Mouse (Mus musculus) heart, embryonic 16.5 days (tissue): ENCODE data around the gene Slit3. TPM values are rescaled to one million over a fixed set of nuclear protein-coding genes. Genes with fewer than 3 reads are reported as not detected.

Experiments
- ATAC-seq: fragments of 200-750 bp; cut with Nextera tagmentation; replicated peaks from 2 replicates; pipeline ENCODE4 v1.8.0; 2017; ENCODE audit warnings: moderate number of reproducible peaks; ENCODE audit not compliant: insufficient read depth, low FRiP score; ENCODE audit errors: extremely low read depth
- H3K27ac ChIP-seq: fragments of 300-500 bp; sonication (generic); 2 replicates; pipeline ENCODE4 v1.5.1; 2014; ENCODE audit warnings: mild to moderate bottlenecking, low read length, control low read depth, moderate library complexity
- H3K27me3 ChIP-seq: fragments of 300-500 bp; sonication (generic); 2 replicates; pipeline ENCODE4 v1.6.1; 2014; ENCODE audit warnings: low read length, mixed read lengths; ENCODE audit not compliant: control insufficient read depth, insufficient read depth
- H3K36me3 ChIP-seq: fragments of 300-500 bp; sonication (generic); 2 replicates; pipeline ENCODE4 v1.6.1; 2014; ENCODE audit not compliant: control insufficient read depth, insufficient read depth
- H3K4me1 ChIP-seq: fragments of 300-500 bp; sonication (generic); 2 replicates; pipeline ENCODE4 v1.6.1; 2014; ENCODE audit warnings: low read length, mixed read lengths; ENCODE audit not compliant: control insufficient read depth, insufficient read depth
- H3K4me2 ChIP-seq: fragments of 300-500 bp; sonication (generic); 2 replicates; pipeline ENCODE4 v1.6.1; 2014; ENCODE audit warnings: low read depth, mild to moderate bottlenecking, control low read depth, low read length
- H3K4me3 ChIP-seq: fragments of 300-500 bp; sonication (generic); 2 replicates; pipeline ENCODE4 v1.5.1; 2014; ENCODE audit warnings: mild to moderate bottlenecking, control low read depth, low read length
- H3K9ac ChIP-seq: fragments of 300-500 bp; sonication (generic); 2 replicates; pipeline ENCODE4 v1.6.1; 2014; ENCODE audit warnings: low read length, control low read depth
- H3K9me3 ChIP-seq: fragments of 300-500 bp; sonication (generic); replicated peaks from 2 replicates; pipeline ENCODE4 v1.6.1; 2016; ENCODE audit warnings: low read length; ENCODE audit not compliant: control insufficient read depth
- WGBS: fragments of 180-500 bp; shearing (Covaris S2); extraction: QIAGEN DNeasy Blood & Tissue Kit; methylation state at CpG from one replicate; pipeline ENCODE4 v1.1.7; 2014; 5-methylcytosine and 5-hydroxymethylcytosine counted together
- polyA plus RNA-seq: library from polyadenylated mRNA; unstranded; fragments of >200 nt; fragmentation: Nextera tagmentation; extraction: Ambion mirVana; gene quantifications from 2 replicates; pipeline ENCODE4 v1.2.1, GENCODE M21; 2015

The Slit3 gene
- polyA plus RNA-seq, 1 experiment from 2014 or later, result 7.8 TPM

DNA sequence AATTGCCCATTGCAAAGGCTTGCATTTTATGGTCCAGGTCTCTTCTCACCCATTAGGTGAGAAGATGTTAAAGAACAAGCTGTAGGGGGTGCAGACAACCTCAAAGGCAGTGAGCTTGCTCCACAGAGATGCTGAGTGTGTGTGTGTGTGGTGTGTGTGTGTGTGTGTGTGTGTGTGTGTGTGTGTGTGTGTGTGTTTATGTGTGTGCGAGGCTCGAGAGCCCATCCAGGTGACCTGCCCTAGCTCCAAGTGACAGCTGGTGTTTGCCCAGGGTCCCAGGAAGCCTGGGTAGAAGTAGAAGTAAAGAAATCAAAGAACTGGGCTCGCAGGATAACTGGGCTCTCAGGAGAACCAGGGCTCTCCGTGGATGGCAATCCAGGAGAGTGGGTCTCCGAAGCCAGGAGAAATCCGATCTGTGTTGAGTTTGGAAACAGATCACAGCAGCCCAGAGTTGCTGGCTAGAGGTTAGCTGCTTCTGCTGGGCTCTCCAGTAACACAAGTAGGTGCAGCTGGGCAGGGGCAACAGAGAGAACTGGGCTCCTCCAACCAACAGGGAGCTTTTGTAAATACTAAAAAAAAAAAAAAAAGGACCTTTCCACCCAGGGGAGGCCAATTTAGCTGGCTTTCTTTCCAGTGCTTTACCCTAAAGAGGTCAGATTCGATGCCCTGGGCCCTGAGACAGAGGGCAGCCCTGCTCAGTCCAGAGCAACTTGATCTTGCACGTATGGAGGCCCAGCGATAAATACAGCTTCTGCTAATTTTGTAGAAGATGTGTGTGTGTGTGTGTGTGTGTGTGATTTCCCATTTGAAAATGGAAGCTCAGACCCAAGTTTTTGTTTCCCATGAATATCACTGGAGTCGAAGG is 204.3 kb downstream of the Slit3 start:
- Histone ChIP-seq H3K4me2 (no peak overlapping the region), H3K4me3 (no peak overlapping the region), H3K27me3 (no peaks in the 10 kb centered on the region), H3K9me3 (no peaks in the 10 kb centered on the region), H3K4me1 (peaks cover 5% of the 10 kb centered on the region), H3K36me3 (no peaks in the 10 kb centered on the region), H3K27ac (no peak overlapping the region), H3K9ac (no peak overlapping the region)
- no peak for ATAC-seq
- 56% methylated on average over 10 of the region's 10 CpGs for WGBS

DNA sequence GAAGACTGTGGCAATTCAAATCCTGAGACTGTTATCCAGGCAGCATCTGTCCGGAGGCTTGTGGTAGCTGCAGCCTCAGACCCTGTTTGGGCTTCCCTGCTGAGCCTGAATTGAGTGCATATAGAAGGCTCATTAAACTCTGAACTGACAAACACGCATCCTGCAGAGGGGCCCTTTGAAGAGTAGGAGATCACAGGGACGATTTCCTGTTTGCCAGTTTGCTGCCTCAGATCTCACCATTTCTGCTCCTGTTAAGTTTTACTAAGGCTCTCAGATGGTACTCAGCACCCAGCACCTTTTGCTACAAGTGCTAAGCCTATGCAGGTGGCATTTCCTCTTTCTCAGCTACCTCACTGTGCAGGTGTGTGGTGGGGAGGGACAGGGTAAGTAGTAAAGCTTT is 205.3 kb downstream of the Slit3 start:
- no peaks in the 10 kb centered on the region for H3K9me3 ChIP-seq
- H3K27me3 ChIP-seq, result no peaks in the 10 kb centered on the region
- H3K4me1 ChIP-seq, result no peaks in the 10 kb centered on the region
- H3K27ac ChIP-seq, result no peak overlapping the region
- no peaks in the 10 kb centered on the region for H3K36me3 ChIP-seq
- 46% methylated on average over 3 of the region's 3 CpGs for WGBS
- no peak overlapping the region for H3K4me3 ChIP-seq
- H3K4me2 ChIP-seq, result no peak overlapping the region
- H3K9ac ChIP-seq, result no peak overlapping the region
- peak; percentile 53 for ATAC-seq

DNA sequence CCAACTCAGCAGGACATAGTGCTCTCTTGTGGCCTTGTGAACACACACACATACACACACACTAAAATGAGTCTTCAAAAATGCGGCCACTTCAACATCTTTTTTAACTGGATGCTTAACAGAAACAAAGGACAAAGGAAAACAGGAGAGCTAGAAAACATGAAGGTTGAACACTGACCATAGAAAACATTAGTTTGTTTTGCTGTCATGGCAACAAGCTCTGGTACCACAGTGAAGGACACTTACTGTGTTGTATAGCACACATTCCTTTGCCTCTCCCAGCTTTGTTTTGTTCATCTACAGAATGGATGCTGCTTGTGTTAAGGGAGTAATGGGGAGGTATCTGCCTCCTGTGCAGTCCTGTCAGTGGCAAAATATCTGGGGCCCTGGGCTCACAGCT is 206.9 kb downstream of the Slit3 start:
- Histone ChIP-seq H3K27me3 (no peaks in the 10 kb centered on the region), H3K4me3 (no peak overlapping the region), H3K9ac (no peak overlapping the region), H3K4me2 (no peak overlapping the region), H3K27ac (no peak overlapping the region), H3K4me1 (no peaks in the 10 kb centered on the region), H3K36me3 (no peaks in the 10 kb centered on the region), H3K9me3 (no peaks in the 10 kb centered on the region)
- ATAC-seq, result no peak
- WGBS, result 76% methylated on average over 1 of the region's 1 CpGs

DNA sequence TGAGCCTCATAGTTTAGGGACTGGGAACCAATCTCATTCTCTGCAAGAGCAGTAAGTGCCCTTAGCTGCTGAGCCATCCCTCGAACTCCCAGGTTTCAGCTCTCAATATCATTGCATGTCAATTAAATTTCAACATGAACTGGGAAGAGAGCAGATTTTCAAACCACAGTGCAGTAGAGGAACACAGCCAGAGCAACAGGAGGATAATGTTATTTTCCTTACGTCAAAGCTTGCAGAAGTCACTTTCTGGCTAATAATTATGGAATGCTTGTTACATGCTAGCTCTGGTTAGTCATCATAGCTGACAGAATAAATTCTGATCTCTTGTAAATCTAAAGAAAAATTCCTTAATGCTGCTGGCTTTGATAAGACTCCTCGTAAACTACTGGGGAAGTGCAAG is 210.5 kb downstream of the Slit3 start:
- ATAC-seq, result no peak
- no peaks in the 10 kb centered on the region for H3K9me3 ChIP-seq
- WGBS, result 70% methylated on average over 3 of the region's 3 CpGs

DNA sequence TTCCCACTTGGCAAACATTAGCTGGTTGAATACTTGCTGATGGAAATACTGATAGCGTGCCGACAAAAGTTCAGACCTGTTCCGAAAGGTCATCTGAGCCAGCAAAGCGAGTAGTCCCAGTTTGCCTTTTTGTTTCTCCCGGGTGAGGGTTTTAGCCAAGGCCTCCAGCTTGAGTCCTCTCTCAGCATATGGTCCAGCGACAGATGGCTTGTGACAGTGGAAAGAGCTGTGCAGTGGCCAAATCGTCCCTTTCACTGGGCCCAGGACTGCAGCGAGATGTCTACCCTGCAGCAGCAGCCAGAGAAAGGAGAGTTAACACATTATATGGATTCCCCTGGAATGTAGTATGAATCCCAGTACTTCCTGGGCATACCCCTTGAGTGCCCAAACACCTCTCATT is 215.5 kb downstream of the Slit3 start:
- no peak overlapping the region for H3K27ac ChIP-seq
- H3K4me1 ChIP-seq, result peaks cover 9% of the 10 kb centered on the region
- no peaks in the 10 kb centered on the region for H3K27me3 ChIP-seq
- H3K4me2 ChIP-seq, result no peak overlapping the region
- no peaks in the 10 kb centered on the region for H3K36me3 ChIP-seq
- no peak overlapping the region for H3K4me3 ChIP-seq
- H3K9me3 ChIP-seq, result no peaks in the 10 kb centered on the region
- H3K9ac ChIP-seq, result no peak overlapping the region
- 79% methylated on average over 8 of the region's 8 CpGs for WGBS
- no peak for ATAC-seq

More for the DNA sequence above, 210.5 kb downstream of the Slit3 start:
- no peaks in the 10 kb centered on the region for H3K36me3 ChIP-seq
- no peaks in the 10 kb centered on the region for H3K27me3 ChIP-seq
- no peaks in the 10 kb centered on the region for H3K4me1 ChIP-seq
- no peak overlapping the region for H3K4me3 ChIP-seq
- H3K27ac ChIP-seq, result no peak overlapping the region
- H3K9ac ChIP-seq, result no peak overlapping the region
- no peak overlapping the region for H3K4me2 ChIP-seq

DNA sequence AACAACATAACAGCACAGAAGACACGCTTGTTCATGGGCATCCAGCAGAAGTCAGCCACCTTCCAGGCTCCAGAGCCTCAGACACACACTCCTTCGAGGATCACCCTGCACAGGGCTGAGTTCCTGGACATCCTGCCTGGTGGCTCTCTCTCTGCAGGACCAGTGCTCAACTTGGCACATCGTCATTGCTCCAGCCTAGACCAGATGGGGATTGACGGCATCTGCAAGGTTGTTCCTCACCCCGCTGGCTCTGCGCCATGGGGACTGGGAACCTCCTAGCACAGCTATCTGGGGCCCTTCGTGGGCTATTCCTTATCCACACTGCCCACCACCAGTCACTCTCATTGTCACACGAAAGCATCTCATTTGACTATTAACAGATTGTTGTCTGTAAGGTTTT is 216.5 kb downstream of the Slit3 start:
- Histone ChIP-seq H3K27me3 (no peaks in the 10 kb centered on the region), H3K9ac (no peak overlapping the region), H3K27ac (no peak overlapping the region), H3K4me1 (peaks cover 9% of the 10 kb centered on the region), H3K4me2 (no peak overlapping the region), H3K36me3 (no peaks in the 10 kb centered on the region), H3K9me3 (no peaks in the 10 kb centered on the region), H3K4me3 (no peak overlapping the region)
- 56% methylated on average over 8 of the region's 8 CpGs for WGBS
- no peak for ATAC-seq

DNA sequence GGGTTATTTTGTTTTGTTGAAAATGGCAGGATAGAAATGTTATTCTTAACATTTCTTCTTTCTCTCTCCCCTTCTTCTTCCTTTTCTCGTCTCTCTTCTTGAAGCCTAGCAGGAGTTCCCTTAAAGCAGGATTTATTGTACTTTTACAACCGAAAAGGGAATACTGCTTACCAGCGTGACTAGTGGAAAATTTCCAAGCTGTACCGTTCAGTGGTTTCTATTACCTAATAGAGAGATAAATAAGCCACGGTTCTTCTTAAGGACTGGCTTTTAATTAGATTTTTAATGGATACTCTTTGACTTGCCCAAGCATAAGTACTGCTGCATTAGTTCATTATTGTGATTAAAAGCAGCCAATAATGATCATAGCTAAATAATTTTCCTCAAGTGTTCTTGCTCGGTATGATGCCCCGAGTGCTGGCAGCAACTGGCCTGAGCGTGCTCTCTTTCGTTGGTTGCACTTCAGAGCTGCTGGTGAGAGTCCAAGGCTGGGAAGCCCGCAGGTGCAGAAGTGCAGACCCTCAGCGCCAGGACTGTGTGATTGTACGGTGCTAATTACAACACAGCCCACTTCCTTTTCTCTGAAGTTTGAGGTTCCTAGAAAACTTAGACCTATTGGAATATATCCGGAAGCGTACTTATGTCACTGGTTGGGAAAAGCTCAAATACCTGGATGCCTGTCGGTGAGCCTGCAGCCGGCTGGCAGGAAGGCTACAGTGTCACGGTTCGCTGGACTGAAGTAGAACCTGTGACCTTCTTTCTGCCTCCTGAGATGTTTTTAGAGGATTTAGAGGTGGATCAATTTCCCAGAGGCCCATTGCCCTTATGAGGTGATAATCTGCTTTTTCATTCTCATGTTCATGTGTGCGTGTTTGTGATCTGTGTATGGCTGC is 217.1 kb downstream of the Slit3 start:
- no peak overlapping the region for H3K4me3 ChIP-seq
- 81% methylated on average over 19 of the region's 19 CpGs for WGBS
- peaks cover 9% of the 10 kb centered on the region for H3K4me1 ChIP-seq
- H3K36me3 ChIP-seq, result no peaks in the 10 kb centered on the region
- ATAC-seq, result no peak
- H3K4me2 ChIP-seq, result no peak overlapping the region
- no peaks in the 10 kb centered on the region for H3K9me3 ChIP-seq
- H3K27ac ChIP-seq, result no peak overlapping the region
- H3K9ac ChIP-seq, result no peak overlapping the region
- no peaks in the 10 kb centered on the region for H3K27me3 ChIP-seq

DNA sequence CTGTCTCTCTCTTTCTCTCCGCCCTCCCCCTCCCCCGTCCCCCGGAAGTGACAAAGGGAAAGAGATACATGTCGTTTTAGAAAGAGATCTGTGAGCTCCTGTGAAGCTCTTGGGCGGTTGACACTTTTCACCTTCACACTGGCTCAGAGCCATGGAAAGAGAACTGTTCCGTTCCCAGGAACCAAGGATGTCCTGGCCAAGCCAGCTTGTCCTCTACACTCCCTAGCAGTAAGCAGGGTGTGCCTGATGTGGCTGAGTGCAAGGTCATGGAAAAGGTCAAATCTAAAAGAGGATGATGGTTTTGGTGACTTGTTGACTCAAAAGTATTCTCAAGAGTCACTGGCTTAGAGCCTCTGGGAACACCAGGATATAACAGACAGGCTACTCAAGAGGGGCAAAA is 219.7 kb downstream of the Slit3 start:
- Histone ChIP-seq H3K9ac (no peak overlapping the region), H3K27ac (peak overlapping the region; percentile 68), H3K4me3 (no peak overlapping the region), H3K36me3 (no peaks in the 10 kb centered on the region), H3K9me3 (no peaks in the 10 kb centered on the region), H3K4me2 (no peak overlapping the region), H3K4me1 (peaks cover 9% of the 10 kb centered on the region), H3K27me3 (no peaks in the 10 kb centered on the region)
- peak; percentile 89 for ATAC-seq
- 27% methylated on average over 6 of the region's 6 CpGs for WGBS

DNA sequence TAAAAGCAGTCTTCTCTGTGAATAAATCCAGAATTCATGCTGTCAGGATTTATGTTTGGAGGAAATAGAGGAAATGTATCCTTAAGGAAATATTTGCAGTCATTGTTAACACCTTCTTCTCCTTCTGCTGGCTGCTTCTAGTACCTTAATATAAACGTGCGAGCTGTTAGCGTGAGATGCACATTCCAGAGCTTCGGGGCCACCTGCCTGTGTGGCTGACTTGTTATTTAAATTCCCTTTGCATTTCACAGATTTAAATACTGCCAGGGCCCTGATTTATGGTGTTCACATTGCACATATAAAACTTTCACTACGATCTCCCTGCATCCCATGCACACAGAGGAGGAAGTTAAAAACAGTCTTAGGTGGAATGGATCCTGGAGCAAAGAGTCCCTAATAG is 221.5 kb downstream of the Slit3 start:
- Histone ChIP-seq H3K36me3 (no peaks in the 10 kb centered on the region), H3K27ac (no peak overlapping the region), H3K4me2 (no peak overlapping the region), H3K4me1 (peaks cover 13% of the 10 kb centered on the region; the same call in 1 of the 2 replicates), H3K27me3 (no peaks in the 10 kb centered on the region), H3K9me3 (no peaks in the 10 kb centered on the region), H3K4me3 (no peak overlapping the region), H3K9ac (no peak overlapping the region)
- WGBS, result 62% methylated on average over 5 of the region's 5 CpGs
- no peak for ATAC-seq
